Mouse (Mus musculus): Measurements from ENCODE around the gene Rora. TPM values are rescaled to one million over a fixed set of nuclear protein-coding genes. Genes with fewer than 3 reads are reported as not detected.

Rora gene
- polyA plus RNA-seq, 1 experiment, result 4.5 TPM

DNA sequence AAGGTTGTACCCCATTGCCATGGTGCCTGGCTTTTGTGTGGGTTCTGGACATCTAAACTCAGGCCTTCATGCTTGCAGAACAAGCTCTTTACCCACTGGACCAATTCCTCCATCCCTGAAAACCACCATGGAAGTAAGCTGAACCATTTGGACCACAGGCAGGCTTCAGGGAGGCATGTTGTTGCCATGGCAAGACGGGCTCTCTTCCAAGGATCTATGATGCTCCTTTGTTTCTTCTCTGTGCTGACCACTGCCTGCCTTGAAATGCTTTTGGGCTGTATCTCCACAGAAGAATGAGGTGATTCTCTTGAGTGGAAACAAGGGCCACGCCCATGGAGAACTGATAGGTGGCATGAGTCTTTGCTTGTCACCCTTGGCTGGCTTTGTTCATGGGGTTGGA lies 473.0 kb downstream of the Rora start:
- 91% methylated on average over 2 of the region's 2 CpGs for whole genome bisulfite sequencing
- Histone ChIP-seq H3K27ac (ENCODE audit: insufficient read depth, low read depth, low read length) (no peak overlapping the region), H3K36me3 (ENCODE audit: control insufficient read depth, insufficient read depth, low read length) (no peaks in the 10 kb centered on the region), H3K4me1 (ENCODE audit: control insufficient read depth, insufficient read depth, insufficient read length, low read length) (peaks cover 2% of the 10 kb centered on the region; the same call in 1 of the 2 replicates), H3K27me3 (ENCODE audit: control insufficient read depth, insufficient read depth, low read length) (peaks cover 3% of the 10 kb centered on the region; the same call in 1 of the 2 replicates), H3K4me3 (ENCODE audit: low read depth, low read length) (no peak overlapping the region)
- TF ChIP-seq POLR2A (IDR thresholded peaks at IDR 0.05; ENCODE audit: low read depth, low read length), result no peak
- no peak for TF ChIP-seq CTCF (IDR thresholded peaks at IDR 0.05; ENCODE audit: extremely low read depth, insufficient read length, insufficient replicate concordance, low read depth, low read length)

DNA sequence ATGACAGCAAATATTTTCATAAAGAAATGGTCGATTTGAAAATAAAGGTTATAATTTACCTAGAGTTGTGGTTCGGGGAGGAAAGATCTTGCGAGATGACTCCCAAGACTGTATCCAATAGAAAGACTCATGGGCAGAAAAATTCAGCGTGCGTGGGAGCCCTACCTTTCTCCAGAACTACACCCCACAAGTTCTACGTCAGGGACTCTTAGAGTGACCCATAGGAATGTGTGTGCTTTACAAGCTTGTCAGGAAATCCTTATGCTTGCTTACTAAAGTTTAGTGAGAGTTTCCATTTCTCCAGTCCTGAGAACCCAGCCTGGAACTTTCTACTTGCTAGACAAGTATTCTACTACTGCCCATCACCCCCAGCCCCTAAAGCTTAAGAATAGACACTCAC lies 474.7 kb downstream of the Rora start:
- TF ChIP-seq POLR2A (IDR thresholded peaks at IDR 0.05; ENCODE audit: low read depth, low read length) (no peak), CTCF (IDR thresholded peaks at IDR 0.05; ENCODE audit: extremely low read depth, insufficient read length, insufficient replicate concordance, low read depth, low read length) (no peak)
- Histone ChIP-seq H3K4me1 (ENCODE audit: control insufficient read depth, insufficient read depth, insufficient read length, low read length) (peaks cover 2% of the 10 kb centered on the region; the same call in 1 of the 2 replicates), H3K36me3 (ENCODE audit: control insufficient read depth, insufficient read depth, low read length) (no peaks in the 10 kb centered on the region), H3K27ac (ENCODE audit: insufficient read depth, low read depth, low read length) (no peak overlapping the region), H3K27me3 (ENCODE audit: control insufficient read depth, insufficient read depth, low read length) (no peaks in the 10 kb centered on the region; the same call in 1 of the 2 replicates), H3K4me3 (ENCODE audit: low read depth, low read length) (no peak overlapping the region)
- WGBS, result 84% methylated on average over 6 of the region's 6 CpGs

DNA sequence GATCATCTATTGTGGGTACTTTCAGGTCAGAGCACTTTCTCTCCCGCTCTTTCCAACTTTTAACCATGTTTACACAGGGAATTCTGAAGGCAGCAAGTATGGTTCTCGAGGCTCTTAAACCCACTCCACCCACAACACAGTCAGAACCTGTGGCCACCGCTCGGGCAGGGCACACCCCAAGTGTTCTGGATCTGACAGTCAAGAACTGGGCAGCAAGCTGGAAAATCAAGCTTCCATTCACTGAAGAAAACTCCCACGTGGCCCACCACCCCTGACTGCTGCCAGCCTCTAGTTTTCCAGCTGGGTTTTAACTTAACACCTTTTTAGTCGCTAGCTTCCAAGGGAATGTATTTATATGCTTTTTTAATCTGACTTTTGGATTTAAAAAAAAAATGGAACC lies 479.4 kb downstream of the Rora start:
- H3K27ac ChIP-seq (ENCODE audit: insufficient read depth, low read depth, low read length), result no peak overlapping the region
- no peaks in the 10 kb centered on the region for H3K36me3 ChIP-seq (ENCODE audit: control insufficient read depth, insufficient read depth, low read length)
- WGBS, result 70% methylated on average over 6 of the region's 6 CpGs
- H3K27me3 ChIP-seq (ENCODE audit: control insufficient read depth, insufficient read depth, low read length), result no peaks in the 10 kb centered on the region; the same call in 1 of the 2 replicates
- no peaks in the 10 kb centered on the region for H3K4me1 ChIP-seq (ENCODE audit: control insufficient read depth, insufficient read depth, insufficient read length, low read length)
- no peak overlapping the region for H3K4me3 ChIP-seq (ENCODE audit: low read depth, low read length)
- TF ChIP-seq CTCF (IDR thresholded peaks at IDR 0.05; ENCODE audit: extremely low read depth, insufficient read length, insufficient replicate concordance, low read depth, low read length) (no peak), POLR2A (IDR thresholded peaks at IDR 0.05; ENCODE audit: low read depth, low read length) (no peak)

DNA sequence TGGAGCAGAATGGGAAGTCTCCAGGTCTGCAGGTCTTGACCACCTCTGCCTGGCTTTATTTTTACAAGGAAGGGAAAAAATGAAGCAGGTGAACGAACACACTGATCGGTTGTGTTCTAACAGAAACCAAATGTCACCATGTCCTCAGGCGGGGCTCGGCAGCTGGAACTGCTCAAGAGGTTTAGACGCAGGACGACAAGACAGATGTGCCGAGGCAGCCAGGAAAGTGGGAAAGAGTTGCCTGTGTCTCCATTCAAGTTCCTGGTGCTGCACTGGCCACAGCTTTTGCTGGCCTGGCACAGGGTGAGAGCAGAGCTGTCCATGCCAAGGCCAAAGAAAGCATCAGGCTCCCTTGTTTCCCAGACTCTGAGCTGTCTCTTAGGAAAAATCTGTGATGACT lies 480.1 kb downstream of the Rora start:
- no peaks in the 10 kb centered on the region for H3K4me1 ChIP-seq (ENCODE audit: control insufficient read depth, insufficient read depth, insufficient read length, low read length)
- 63% methylated on average over 7 of the region's 7 CpGs for WGBS
- TF ChIP-seq POLR2A (IDR thresholded peaks at IDR 0.05; ENCODE audit: low read depth, low read length) (no peak), CTCF (IDR thresholded peaks at IDR 0.05; ENCODE audit: extremely low read depth, insufficient read length, insufficient replicate concordance, low read depth, low read length) (no peak)

DNA sequence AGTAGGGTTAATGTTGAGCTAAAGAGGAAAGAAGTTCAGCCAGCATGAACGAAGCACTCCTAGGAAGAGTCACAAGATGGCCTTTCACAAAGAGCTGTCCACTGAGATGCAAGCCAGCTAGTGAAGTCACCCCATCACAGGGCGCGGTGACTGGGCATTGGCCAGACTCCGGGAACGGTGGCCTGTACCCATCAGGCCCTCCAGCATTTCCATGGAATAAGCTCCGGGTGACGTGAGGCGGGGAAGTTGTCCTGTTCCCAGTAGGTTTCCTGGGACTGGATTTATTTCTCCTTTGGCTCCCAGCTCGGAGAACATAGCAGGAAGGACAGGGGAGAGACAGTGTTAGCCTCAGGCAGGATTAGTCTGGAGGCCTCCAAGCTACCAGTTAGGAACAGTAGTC lies 481.0 kb downstream of the Rora start:
- 72% methylated on average over 9 of the region's 9 CpGs for WGBS
- Histone ChIP-seq H3K4me1 (ENCODE audit: control insufficient read depth, insufficient read depth, insufficient read length, low read length) (no peaks in the 10 kb centered on the region), H3K4me3 (ENCODE audit: low read depth, low read length) (no peak overlapping the region), H3K27ac (ENCODE audit: insufficient read depth, low read depth, low read length) (no peak overlapping the region), H3K27me3 (ENCODE audit: control insufficient read depth, insufficient read depth, low read length) (no peaks in the 10 kb centered on the region; the same call in 1 of the 2 replicates), H3K36me3 (ENCODE audit: control insufficient read depth, insufficient read depth, low read length) (no peaks in the 10 kb centered on the region)
- TF ChIP-seq POLR2A (IDR thresholded peaks at IDR 0.05; ENCODE audit: low read depth, low read length), result no peak
- TF ChIP-seq CTCF (IDR thresholded peaks at IDR 0.05; ENCODE audit: extremely low read depth, insufficient read length, insufficient replicate concordance, low read depth, low read length), result no peak

More for the DNA sequence above, 480.1 kb downstream of the Rora start:
- Histone ChIP-seq H3K4me3 (ENCODE audit: low read depth, low read length) (no peak overlapping the region), H3K27ac (ENCODE audit: insufficient read depth, low read depth, low read length) (no peak overlapping the region), H3K36me3 (ENCODE audit: control insufficient read depth, insufficient read depth, low read length) (no peaks in the 10 kb centered on the region), H3K27me3 (ENCODE audit: control insufficient read depth, insufficient read depth, low read length) (no peaks in the 10 kb centered on the region; the same call in 1 of the 2 replicates)

DNA sequence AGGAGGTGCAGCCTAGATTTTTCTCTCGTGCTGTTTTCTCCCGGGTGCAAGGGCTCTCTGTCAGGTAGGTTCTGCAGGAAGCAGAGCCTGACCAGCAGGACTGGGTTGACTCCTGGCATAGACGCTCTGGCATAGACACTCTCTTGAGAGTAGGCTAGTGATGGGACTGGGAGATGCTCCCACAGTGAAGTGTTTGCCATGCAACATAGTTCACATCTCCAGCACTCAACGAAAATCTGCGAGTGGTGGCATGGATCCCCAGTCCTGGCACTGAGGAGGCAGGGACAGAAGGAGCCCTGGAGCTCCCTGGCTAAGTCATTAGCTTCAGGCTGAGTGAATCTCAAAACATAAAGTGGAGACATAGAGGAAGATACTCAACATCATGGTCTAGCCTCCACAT lies 483.2 kb downstream of the Rora start:
- Histone ChIP-seq H3K27ac (ENCODE audit: insufficient read depth, low read depth, low read length) (no peak overlapping the region), H3K36me3 (ENCODE audit: control insufficient read depth, insufficient read depth, low read length) (no peaks in the 10 kb centered on the region), H3K27me3 (ENCODE audit: control insufficient read depth, insufficient read depth, low read length) (no peaks in the 10 kb centered on the region; the same call in 1 of the 2 replicates), H3K4me3 (ENCODE audit: low read depth, low read length) (no peak overlapping the region), H3K4me1 (ENCODE audit: control insufficient read depth, insufficient read depth, insufficient read length, low read length) (no peaks in the 10 kb centered on the region)
- TF ChIP-seq CTCF (IDR thresholded peaks at IDR 0.05; ENCODE audit: extremely low read depth, insufficient read length, insufficient replicate concordance, low read depth, low read length), result no peak
- WGBS, result 87% methylated on average over 5 of the region's 5 CpGs

DNA sequence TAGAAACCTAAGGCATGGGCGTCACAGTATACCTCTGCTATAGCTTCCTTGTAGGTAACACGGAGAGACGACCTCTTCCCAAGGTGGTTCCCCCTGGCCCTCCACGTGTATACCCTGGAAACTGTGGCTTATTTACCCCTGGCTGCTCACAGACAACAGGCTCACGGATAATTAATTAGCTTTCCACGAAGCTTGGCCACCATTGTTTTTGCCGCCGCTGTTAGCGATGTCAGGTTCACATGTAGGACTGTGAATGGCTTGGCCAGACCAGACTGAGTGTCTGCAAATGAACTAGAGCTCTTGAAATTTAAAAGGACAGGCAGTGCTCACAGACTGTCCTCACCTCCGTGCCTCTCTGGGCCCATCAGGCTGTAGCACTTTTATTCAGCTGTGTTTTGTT lies 483.8 kb downstream of the Rora start:
- Histone ChIP-seq H3K36me3 (ENCODE audit: control insufficient read depth, insufficient read depth, low read length) (no peaks in the 10 kb centered on the region), H3K27me3 (ENCODE audit: control insufficient read depth, insufficient read depth, low read length) (no peaks in the 10 kb centered on the region; the same call in 1 of the 2 replicates), H3K4me1 (ENCODE audit: control insufficient read depth, insufficient read depth, insufficient read length, low read length) (no peaks in the 10 kb centered on the region), H3K4me3 (ENCODE audit: low read depth, low read length) (no peak overlapping the region), H3K27ac (ENCODE audit: insufficient read depth, low read depth, low read length) (no peak overlapping the region)
- WGBS, result 70% methylated on average over 10 of the region's 10 CpGs
- TF ChIP-seq POLR2A (IDR thresholded peaks at IDR 0.05; ENCODE audit: low read depth, low read length), result no peak
- TF ChIP-seq CTCF (IDR thresholded peaks at IDR 0.05; ENCODE audit: extremely low read depth, insufficient read length, insufficient replicate concordance, low read depth, low read length), result no peak
